Mouse (Mus musculus): Measurements from ENCODE around the gene Syt13. TPM values are rescaled to one million over a fixed set of nuclear protein-coding genes. Genes with fewer than 3 reads are reported as not detected.

Syt13 gene
- polyA plus RNA-seq, 1 experiment: 1.6 TPM

DNA sequence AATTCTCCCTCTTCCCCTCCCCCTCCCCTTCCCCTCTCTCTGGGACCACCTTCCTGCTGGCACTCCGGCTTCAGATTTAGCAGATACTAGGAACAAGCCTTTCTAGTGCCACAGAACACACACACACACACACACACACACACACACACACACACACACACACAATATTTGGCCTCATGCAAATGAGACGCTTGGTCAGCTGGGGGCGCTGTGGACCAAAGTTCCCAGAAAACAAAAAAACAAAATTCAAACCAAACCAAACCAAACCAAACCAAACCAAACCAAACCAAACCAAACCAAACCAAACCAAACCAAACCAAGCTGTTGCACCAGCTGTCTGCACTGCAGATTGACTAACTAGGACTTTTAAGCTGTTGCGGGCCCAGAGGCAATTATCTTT lies 4.5 kb upstream of the Syt13 start:
- WGBS: 71% methylated on average over 4 of the region's 4 CpGs
- H3K36me3 ChIP-seq (ENCODE audit: control insufficient read depth, insufficient read depth, low read length): no peaks in the 10 kb centered on the region
- DNase-seq: peak; percentile 17
- H3K4me1 ChIP-seq (ENCODE audit: control insufficient read depth, insufficient read depth, low read length): no peaks in the 10 kb centered on the region
- no peaks in the 10 kb centered on the region for H3K27me3 ChIP-seq (replicated peaks; ENCODE audit: control insufficient read depth, insufficient read depth, low read length)
- H3K27ac ChIP-seq (ENCODE audit: insufficient read depth, low read depth, low read length): no peak overlapping the region
- peak; percentile 44 for TF ChIP-seq CTCF (conservative IDR thresholded peaks at IDR 0.05; ENCODE audit: insufficient read depth, insufficient read length, low read depth, low read length)
- no peak for TF ChIP-seq POLR2A (IDR thresholded peaks at IDR 0.05; ENCODE audit: low read depth, low read length)
- no peak overlapping the region for H3K4me3 ChIP-seq (ENCODE audit: insufficient read depth, low read depth, low read length)

DNA sequence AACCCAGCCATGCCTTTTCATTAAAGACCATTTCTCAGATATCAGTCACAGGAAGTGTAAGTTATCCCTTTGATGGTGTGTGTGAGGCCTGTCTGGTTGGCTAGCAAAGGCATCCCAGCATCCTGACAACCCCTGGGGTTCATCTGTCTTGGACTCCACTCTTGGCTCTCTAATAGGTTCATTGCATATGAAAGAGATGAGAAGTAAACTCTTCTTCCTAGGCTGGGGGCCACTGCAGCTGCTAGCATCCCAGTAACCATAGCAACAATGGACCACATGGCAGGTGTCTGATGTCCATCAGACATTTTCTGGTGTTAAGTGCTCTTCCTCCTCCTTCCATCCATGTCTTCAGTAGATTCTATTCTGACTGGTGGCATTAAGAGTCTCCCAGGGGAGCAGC lies 2.6 kb upstream of the Syt13 start:
- no peak for TF ChIP-seq CTCF (conservative IDR thresholded peaks at IDR 0.05; ENCODE audit: insufficient read depth, insufficient read length, low read depth, low read length)
- no peak for TF ChIP-seq POLR2A (IDR thresholded peaks at IDR 0.05; ENCODE audit: low read depth, low read length)
- Histone ChIP-seq H3K27ac (ENCODE audit: insufficient read depth, low read depth, low read length) (no peak overlapping the region), H3K4me1 (ENCODE audit: control insufficient read depth, insufficient read depth, low read length) (no peaks in the 10 kb centered on the region), H3K4me3 (ENCODE audit: insufficient read depth, low read depth, low read length) (no peak overlapping the region), H3K36me3 (ENCODE audit: control insufficient read depth, insufficient read depth, low read length) (no peaks in the 10 kb centered on the region), H3K27me3 (replicated peaks; ENCODE audit: control insufficient read depth, insufficient read depth, low read length) (no peaks in the 10 kb centered on the region)
- no peak for DNase-seq

DNA sequence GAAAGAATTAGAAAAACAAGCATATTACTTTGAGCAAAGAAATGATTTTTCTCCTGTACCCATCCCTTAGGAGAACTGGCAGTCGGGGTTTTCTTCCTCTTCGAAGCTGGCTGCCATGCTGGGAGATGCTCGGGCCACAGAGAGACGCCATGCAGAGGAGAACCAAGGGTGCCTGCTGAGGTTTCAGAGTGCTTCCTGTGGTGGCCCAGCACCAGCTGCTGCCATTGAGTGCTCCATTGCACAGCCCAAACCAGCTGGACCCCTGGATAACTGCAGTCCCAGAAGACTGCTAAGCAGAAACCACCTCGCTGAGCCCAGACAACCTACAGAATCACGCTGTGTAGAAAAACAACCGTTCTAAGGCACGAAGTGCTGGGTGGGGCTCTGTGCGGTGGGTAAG lies 1.6 kb upstream of the Syt13 start:
- H3K27ac ChIP-seq (ENCODE audit: insufficient read depth, low read depth, low read length): no peak overlapping the region
- DNase-seq: no peak
- no peak overlapping the region for H3K4me3 ChIP-seq (ENCODE audit: insufficient read depth, low read depth, low read length)
- no peak for TF ChIP-seq CTCF (conservative IDR thresholded peaks at IDR 0.05; ENCODE audit: insufficient read depth, insufficient read length, low read depth, low read length)
- TF ChIP-seq POLR2A (IDR thresholded peaks at IDR 0.05; ENCODE audit: low read depth, low read length): no peak
- H3K36me3 ChIP-seq (ENCODE audit: control insufficient read depth, insufficient read depth, low read length): no peaks in the 10 kb centered on the region
- H3K27me3 ChIP-seq (replicated peaks; ENCODE audit: control insufficient read depth, insufficient read depth, low read length): no peaks in the 10 kb centered on the region
- WGBS: 31% methylated on average over 9 of the region's 9 CpGs
- H3K4me1 ChIP-seq (ENCODE audit: control insufficient read depth, insufficient read depth, low read length): no peaks in the 10 kb centered on the region

DNA sequence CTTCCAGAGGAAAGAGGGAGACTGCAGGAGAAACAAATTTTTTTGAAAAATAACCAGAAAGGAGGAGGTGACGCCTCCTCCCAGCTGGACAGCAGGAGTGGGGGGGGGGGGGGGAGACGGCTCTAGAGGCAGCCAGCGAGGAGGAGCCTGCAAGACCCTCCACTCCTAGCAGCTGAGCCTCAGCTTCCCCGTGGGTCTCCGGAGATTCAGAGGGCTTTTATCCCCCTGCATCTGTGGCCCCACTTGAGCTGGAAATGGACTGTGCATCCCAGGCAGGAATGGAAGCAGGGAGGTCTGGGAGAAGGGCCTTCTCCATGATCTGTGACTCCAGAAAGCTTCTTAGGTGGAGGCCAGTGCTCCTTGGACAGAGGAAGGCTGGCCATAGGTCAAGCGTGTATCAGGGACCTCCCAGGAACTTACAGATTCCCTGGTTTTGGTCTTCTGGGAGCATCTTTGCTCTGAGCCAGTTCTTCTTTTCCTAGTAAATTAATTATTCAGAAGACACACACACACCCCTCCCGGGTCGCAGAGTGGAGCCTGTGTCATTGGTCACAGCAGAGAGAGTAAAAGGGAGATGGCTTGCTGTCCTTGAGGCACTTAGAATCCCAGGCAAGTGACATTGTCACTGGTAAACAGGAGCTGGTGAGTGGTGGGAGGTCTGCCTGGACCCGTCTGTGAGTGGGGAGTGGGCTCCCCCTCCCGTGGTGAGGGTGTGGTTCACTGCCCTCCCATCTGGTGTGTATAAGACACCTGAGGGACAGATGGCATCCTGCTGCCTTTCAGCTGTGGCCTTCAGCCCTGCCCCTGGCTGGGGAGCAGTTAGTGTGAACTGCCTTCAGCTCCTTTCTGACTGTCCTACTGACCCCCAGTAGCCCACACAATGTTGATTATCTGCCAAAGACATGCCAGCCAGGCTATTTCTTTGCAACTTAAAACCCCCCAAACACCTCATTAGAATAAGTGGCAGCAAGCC lies 1.0 kb downstream of the Syt13 start:
- no peak for TF ChIP-seq POLR2A (IDR thresholded peaks at IDR 0.05; ENCODE audit: low read depth, low read length)
- Histone ChIP-seq H3K36me3 (ENCODE audit: control insufficient read depth, insufficient read depth, low read length) (no peaks in the 10 kb centered on the region), H3K4me3 (ENCODE audit: insufficient read depth, low read depth, low read length) (no peak overlapping the region), H3K27ac (ENCODE audit: insufficient read depth, low read depth, low read length) (no peak overlapping the region), H3K4me1 (ENCODE audit: control insufficient read depth, insufficient read depth, low read length) (no peaks in the 10 kb centered on the region), H3K27me3 (replicated peaks; ENCODE audit: control insufficient read depth, insufficient read depth, low read length) (no peaks in the 10 kb centered on the region)
- no peak for DNase-seq
- 20% methylated on average over 9 of the region's 10 CpGs for WGBS

DNA sequence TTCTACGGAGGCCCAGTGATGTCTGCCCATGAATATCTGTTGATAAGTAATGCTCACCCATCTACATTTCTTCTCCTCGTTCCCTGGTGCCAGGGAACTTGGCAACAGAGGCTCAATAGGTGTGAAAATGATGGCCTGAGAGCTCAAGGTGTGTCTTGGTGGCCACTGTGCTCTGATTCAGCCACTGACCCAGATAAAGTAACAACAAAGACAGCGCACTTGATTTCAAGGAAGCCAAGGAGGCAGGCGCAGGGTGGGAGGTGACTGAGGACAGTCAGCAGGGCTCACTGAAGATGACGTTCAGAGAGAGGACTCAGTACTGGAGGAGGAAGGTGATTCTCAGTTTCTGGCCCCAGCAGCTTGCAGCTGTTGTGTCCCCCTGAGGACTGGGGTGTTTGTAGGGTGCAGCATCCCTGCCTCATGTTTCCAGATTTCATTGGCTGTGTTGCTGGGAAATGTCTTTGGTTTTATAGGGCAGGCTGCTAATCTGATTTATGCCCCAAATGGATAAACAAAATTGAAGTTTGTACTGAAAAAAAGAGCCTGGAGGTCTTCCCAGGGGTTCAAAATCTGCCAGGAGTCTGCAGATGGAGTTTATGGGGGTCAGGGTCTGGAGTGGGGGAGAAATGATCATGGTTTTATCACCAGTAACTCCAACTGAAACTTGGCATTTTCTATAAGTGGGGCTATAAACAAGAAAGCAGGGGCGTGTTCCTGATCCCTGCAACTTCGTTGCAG lies 2.7 kb downstream of the Syt13 start:
- Histone ChIP-seq H3K4me1 (ENCODE audit: control insufficient read depth, insufficient read depth, low read length) (no peaks in the 10 kb centered on the region), H3K27ac (ENCODE audit: insufficient read depth, low read depth, low read length) (no peak overlapping the region), H3K27me3 (replicated peaks; ENCODE audit: control insufficient read depth, insufficient read depth, low read length) (no peaks in the 10 kb centered on the region), H3K4me3 (ENCODE audit: insufficient read depth, low read depth, low read length) (no peak overlapping the region), H3K36me3 (ENCODE audit: control insufficient read depth, insufficient read depth, low read length) (no peaks in the 10 kb centered on the region)
- no peak for TF ChIP-seq CTCF (conservative IDR thresholded peaks at IDR 0.05; ENCODE audit: insufficient read depth, insufficient read length, low read depth, low read length)
- no peak for TF ChIP-seq POLR2A (IDR thresholded peaks at IDR 0.05; ENCODE audit: low read depth, low read length)
- DNase-seq: peak; percentile 29
- 37% methylated on average over 7 of the region's 7 CpGs for WGBS

DNA sequence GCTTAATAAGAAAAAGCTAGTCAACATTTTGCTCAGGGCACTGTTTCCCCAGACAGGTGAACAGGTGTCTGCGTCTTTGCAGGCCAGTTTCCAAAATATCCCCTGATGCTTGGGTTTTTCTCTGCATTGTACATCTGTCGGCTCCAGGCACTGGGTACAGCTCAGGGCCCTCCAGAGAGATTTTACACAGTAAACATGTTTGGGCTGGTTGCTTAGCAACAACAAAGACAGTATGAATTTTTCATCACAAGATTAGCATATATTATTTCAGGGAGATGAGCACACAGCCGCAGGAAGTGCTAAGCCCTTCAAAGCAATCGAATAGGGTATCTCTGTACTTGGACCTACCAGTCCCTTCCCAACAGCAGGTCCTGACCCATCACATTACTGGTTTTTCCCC lies 5.8 kb downstream of the Syt13 start:
- WGBS: 88% methylated on average over 4 of the region's 4 CpGs
- Histone ChIP-seq H3K36me3 (ENCODE audit: control insufficient read depth, insufficient read depth, low read length) (no peaks in the 10 kb centered on the region), H3K4me3 (ENCODE audit: insufficient read depth, low read depth, low read length) (no peak overlapping the region), H3K27me3 (replicated peaks; ENCODE audit: control insufficient read depth, insufficient read depth, low read length) (no peaks in the 10 kb centered on the region), H3K4me1 (ENCODE audit: control insufficient read depth, insufficient read depth, low read length) (no peaks in the 10 kb centered on the region), H3K27ac (ENCODE audit: insufficient read depth, low read depth, low read length) (no peak overlapping the region)
- no peak for TF ChIP-seq POLR2A (IDR thresholded peaks at IDR 0.05; ENCODE audit: low read depth, low read length)
- no peak for TF ChIP-seq CTCF (conservative IDR thresholded peaks at IDR 0.05; ENCODE audit: insufficient read depth, insufficient read length, low read depth, low read length)
- no peak for DNase-seq

DNA sequence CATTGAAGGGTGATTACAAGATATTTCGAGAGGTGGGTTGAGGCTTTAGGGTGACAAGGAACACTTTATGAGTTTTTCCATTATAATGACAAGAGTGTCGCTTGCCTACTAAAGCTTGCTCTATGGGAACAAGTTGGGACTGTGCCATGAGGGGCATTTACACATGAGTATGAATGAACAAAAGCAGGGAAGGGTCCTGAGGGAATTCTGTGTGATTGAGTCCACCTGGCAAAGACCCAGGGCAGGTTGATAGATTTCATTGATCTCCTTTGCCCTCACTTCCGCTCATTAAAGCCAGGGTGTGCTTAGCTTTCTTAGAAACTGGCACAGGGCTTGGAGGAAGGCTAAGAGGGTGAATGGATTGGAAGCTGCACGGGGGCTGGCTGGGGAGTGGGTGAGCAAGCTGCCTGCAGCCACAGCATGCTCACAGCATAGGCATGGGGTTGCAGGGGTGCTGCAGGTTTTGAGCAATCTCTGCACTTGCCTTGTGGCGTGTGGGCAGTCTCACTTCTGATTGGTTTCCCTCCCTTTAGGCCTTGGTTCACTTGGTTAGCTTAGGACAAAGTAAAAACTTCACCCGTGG lies 9.9 kb downstream of the Syt13 start:
- 75% methylated on average over 6 of the region's 6 CpGs for WGBS
- no peak for DNase-seq
- H3K4me3 ChIP-seq (ENCODE audit: insufficient read depth, low read depth, low read length): no peak overlapping the region
- no peak overlapping the region for H3K27ac ChIP-seq (ENCODE audit: insufficient read depth, low read depth, low read length)
- no peaks in the 10 kb centered on the region for H3K4me1 ChIP-seq (ENCODE audit: control insufficient read depth, insufficient read depth, low read length)
- no peaks in the 10 kb centered on the region for H3K27me3 ChIP-seq (replicated peaks; ENCODE audit: control insufficient read depth, insufficient read depth, low read length)
- no peaks in the 10 kb centered on the region for H3K36me3 ChIP-seq (ENCODE audit: control insufficient read depth, insufficient read depth, low read length)
- TF ChIP-seq POLR2A (IDR thresholded peaks at IDR 0.05; ENCODE audit: low read depth, low read length): no peak
- TF ChIP-seq CTCF (conservative IDR thresholded peaks at IDR 0.05; ENCODE audit: insufficient read depth, insufficient read length, low read depth, low read length): no peak

All from kidney, adult 2 months (tissue).